16 mouse cellular contexts compared by ENCODE assay signal in genomic region chr5:120427451-120427938, GRCm38 (mm10). TPM values are rescaled to one million over a fixed set of nuclear protein-coding genes. Genes with fewer than 3 reads are reported as not detected.
DNase-seq lines count a peak whose midpoint lies in the region; ATAC-seq lines count a peak whose summit lies in the region.
"Had no signal": no experiment of that assay in that cellular context is flagged by ENCODE, and none has a peak within 500 bp of the region (broad histone marks: within the 10 kb centered on the region; RNA-seq: fewer than 3 reads in every experiment).

No protein-coding gene starts in this region.

- peak overlapping the region; percentile 80 for H3K27ac ChIP-seq in forebrain, embryonic 12.5 days
- H3K27ac ChIP-seq in hindbrain, embryonic 15.5 days (replicated peaks): peak overlapping the region; percentile 90
- H3K27ac ChIP-seq in midbrain, embryonic 15.5 days: peak overlapping the region; percentile 88
- H3K27ac ChIP-seq: liver, embryonic 14.5 days; stomach, postnatal 0 days had no signal

- no peaks in the 10 kb centered on the region for H3K36me3 ChIP-seq in forebrain, embryonic 12.5 days (replicated peaks)
- no peaks in the 10 kb centered on the region for H3K36me3 ChIP-seq in hindbrain, embryonic 15.5 days
- H3K36me3 ChIP-seq in midbrain, embryonic 15.5 days (replicated peaks): no peaks in the 10 kb centered on the region

- H3K4me1 ChIP-seq in forebrain, embryonic 12.5 days: peaks cover 39% of the 10 kb centered on the region
- peaks cover 10% of the 10 kb centered on the region for H3K4me1 ChIP-seq in hindbrain, embryonic 15.5 days (replicated peaks)
- peaks cover 18% of the 10 kb centered on the region for H3K4me1 ChIP-seq in midbrain, embryonic 15.5 days

- peak overlapping the region; percentile 29 for H3K4me3 ChIP-seq in forebrain, embryonic 12.5 days (replicated peaks)
- peak overlapping the region; percentile 31 for H3K4me3 ChIP-seq in hindbrain, embryonic 15.5 days
- peak overlapping the region; percentile 35 for H3K4me3 ChIP-seq in midbrain, embryonic 15.5 days

- peak overlapping the region; percentile 43 for H3K4me2 ChIP-seq in forebrain, embryonic 12.5 days
- H3K4me2 ChIP-seq in hindbrain, embryonic 15.5 days: peak overlapping the region; percentile 64
- peak overlapping the region; percentile 53 for H3K4me2 ChIP-seq in midbrain, embryonic 15.5 days

- ATAC-seq in forebrain, embryonic 12.5 days (ENCODE audit: low FRiP score): no peak
- ATAC-seq in hindbrain, embryonic 15.5 days (ENCODE audit: low FRiP score, low read depth): no peak
- ATAC-seq in midbrain, embryonic 15.5 days (replicated peaks): no peak

- peak overlapping the region; percentile 40; the same call in 1 of the 2 replicates for H3K9ac ChIP-seq in forebrain, embryonic 12.5 days
- H3K9ac ChIP-seq in hindbrain, embryonic 15.5 days: peak overlapping the region; percentile 60
- H3K9ac ChIP-seq in midbrain, embryonic 15.5 days: peak overlapping the region; percentile 50
- H3K9ac ChIP-seq: liver, embryonic 14.5 days had no signal

- peaks cover 97% of the 10 kb centered on the region for H3K27me3 ChIP-seq in forebrain, embryonic 12.5 days
- H3K27me3 ChIP-seq in hindbrain, embryonic 15.5 days: peaks cover 50% of the 10 kb centered on the region
- peaks cover 48% of the 10 kb centered on the region for H3K27me3 ChIP-seq in midbrain, embryonic 15.5 days (replicated peaks)

- WGBS in forebrain, embryonic 12.5 days: under 1% methylated on average over 33 of the region's 33 CpGs
- under 1% methylated on average over 33 of the region's 33 CpGs for WGBS in hindbrain, embryonic 15.5 days
- 1% methylated on average over 33 of the region's 33 CpGs for WGBS in midbrain, embryonic 15.5 days

- H3K9me3 ChIP-seq in forebrain, embryonic 12.5 days: no peaks in the 10 kb centered on the region
- no peaks in the 10 kb centered on the region for H3K9me3 ChIP-seq in hindbrain, embryonic 15.5 days
- no peaks in the 10 kb centered on the region for H3K9me3 ChIP-seq in midbrain, embryonic 15.5 days

- peak; percentile 52 for DNase-seq in embryo, embryonic 11 days
- no peak for DNase-seq in gastrocnemius, adult 18-20 months (ENCODE audit: low spot score)
- no peak for DNase-seq in heart, adult 18-20 months
- DNase-seq in frontal cortex, postnatal 25 days (ENCODE audit: low spot score in 2 of 2): no peak
- no peak for DNase-seq in left cerebral cortex, adult 11 months (ENCODE audit: low spot score)
- DNase-seq: cerebellum, adult 9-11 months; gastrocnemius, postnatal 36 days; kidney, adult 11 months; lung, postnatal 36 days had no signal

RNA-seq across cellular contexts. Expression of gene Lhx5, which starts 4.0 kb away (rescaled TPM):
- 23.8 and 26.6 TPM in 2 replicates for polyA plus RNA-seq in forebrain, embryonic 12.5 days (2016; fragmentation: Nextera tagmentation; extraction: Ambion mirVana)
- polyA plus RNA-seq in hindbrain, embryonic 15.5 days (2015; fragmentation: Nextera tagmentation; extraction: Ambion mirVana): 26.3 and 31.4 TPM in 2 replicates
- 36.8 and 41.5 TPM in 2 replicates for polyA plus RNA-seq in midbrain, embryonic 15.5 days (2015; fragmentation: Nextera tagmentation; extraction: Ambion mirVana)
- not detected for total RNA-seq in gastrocnemius, adult 18-20 months (2021)
- not detected for total RNA-seq in heart, adult 18-20 months (2021)
- total RNA-seq: gastrocnemius, postnatal 36 days had no signal
- polyA plus RNA-seq: heart, postnatal 0 days; liver, embryonic 14.5 days had no signal

RNA-seq across cellular contexts. Expression of gene Sdsl, which starts 45.1 kb away (rescaled TPM):
- 4.5 and 5.1 TPM in 2 replicates for polyA plus RNA-seq in forebrain, embryonic 12.5 days (2016; fragmentation: Nextera tagmentation; extraction: Ambion mirVana)
- 6.5 and 6.9 TPM in 2 replicates for polyA plus RNA-seq in hindbrain, embryonic 15.5 days (2015; fragmentation: Nextera tagmentation; extraction: Ambion mirVana)
- 5.6 and 6.0 TPM in 2 replicates for polyA plus RNA-seq in midbrain, embryonic 15.5 days (2015; fragmentation: Nextera tagmentation; extraction: Ambion mirVana)
- total RNA-seq in gastrocnemius, adult 18-20 months (2021): under 1 TPM in 1 of 2 experiments, not detected in 1; 0.41 TPM
- 1 to 10 TPM; 6.8 to 9.4 TPM for total RNA-seq in heart, adult 18-20 months (2021)

RNA-seq across cellular contexts. Expression of gene Sds, which starts 48.8 kb away (rescaled TPM):
- polyA plus RNA-seq in forebrain, embryonic 12.5 days (2016; fragmentation: Nextera tagmentation; extraction: Ambion mirVana): not detected in 2 replicates
- not detected in 2 replicates for polyA plus RNA-seq in hindbrain, embryonic 15.5 days (2015; fragmentation: Nextera tagmentation; extraction: Ambion mirVana)
- polyA plus RNA-seq in midbrain, embryonic 15.5 days (2015; fragmentation: Nextera tagmentation; extraction: Ambion mirVana): 0.36 TPM in 1 of 2 replicates, not detected in the other
- under 1 TPM in 1 of 2 experiments, not detected in 1; 0.69 TPM for total RNA-seq in gastrocnemius, adult 18-20 months (2021)
- total RNA-seq in heart, adult 18-20 months (2021): 1 to 10 TPM in 1 of 2 experiments, under 1 TPM in 1; 0.87 to 2.4 TPM
- total RNA-seq: left cerebral cortex, postnatal 14 days had no signal
- polyA plus RNA-seq: heart, postnatal 0 days; stomach, postnatal 0 days had no signal
